Mouse (Mus musculus): ENCODE results near the gene Itgad.

GRCm38 (mm10) chr7:128119726-128120490 is 34.3 kb upstream of the Itgad start:
- no peak for TF ChIP-seq POLR2A (IDR thresholded peaks at IDR 0.05; ENCODE audit: borderline replicate concordance, extremely low read depth, insufficient read depth, insufficient read length, poor library complexity, severe bottlenecking)
- TF ChIP-seq CTCF (IDR thresholded peaks at IDR 0.05; ENCODE audit: borderline replicate concordance, extremely low read depth, insufficient read depth, insufficient read length), result no peak

Data from brain, embryonic 14.5 days (tissue).